Mouse (Mus musculus) heart, postnatal 4 days (tissue): ENCODE data around the gene Tmc3. TPM values are rescaled to one million over a fixed set of nuclear protein-coding genes. Genes with fewer than 3 reads are reported as not detected.

Experiments
- DNase-seq: peaks from one replicate; pipeline ENCODE4 v3.0.0; 2021
- total RNA-seq, 2 experiments: library from RNA; stranded (reverse); gene quantifications; 2 replicates each; pipeline ENCODE4 v1.2.3; 2021

Tmc3 gene
- total RNA-seq, 2 experiments from 2014 or later, result 2.3 to 2.4 TPM

DNA sequence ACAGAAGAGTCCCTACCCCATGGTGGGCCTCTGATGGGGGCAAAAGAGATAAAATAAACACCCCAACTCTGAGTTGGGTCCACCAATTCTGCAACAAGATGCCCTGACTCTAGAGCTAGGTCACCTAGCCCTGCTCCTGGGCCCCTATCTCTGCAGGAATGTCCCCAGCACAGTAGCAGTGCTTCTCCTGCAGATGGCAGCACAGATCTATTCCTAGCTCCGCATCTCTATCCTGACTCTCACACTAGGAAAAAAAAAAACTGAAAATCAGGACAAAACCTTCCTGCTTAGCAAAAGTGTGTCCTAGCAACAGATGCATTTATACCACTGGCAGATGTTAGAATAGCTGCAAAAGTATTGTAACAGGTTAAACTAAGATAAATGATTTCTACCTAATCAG, 84.0 kb downstream of the Tmc3 start:
- DNase-seq, result peak; percentile 80

DNA sequence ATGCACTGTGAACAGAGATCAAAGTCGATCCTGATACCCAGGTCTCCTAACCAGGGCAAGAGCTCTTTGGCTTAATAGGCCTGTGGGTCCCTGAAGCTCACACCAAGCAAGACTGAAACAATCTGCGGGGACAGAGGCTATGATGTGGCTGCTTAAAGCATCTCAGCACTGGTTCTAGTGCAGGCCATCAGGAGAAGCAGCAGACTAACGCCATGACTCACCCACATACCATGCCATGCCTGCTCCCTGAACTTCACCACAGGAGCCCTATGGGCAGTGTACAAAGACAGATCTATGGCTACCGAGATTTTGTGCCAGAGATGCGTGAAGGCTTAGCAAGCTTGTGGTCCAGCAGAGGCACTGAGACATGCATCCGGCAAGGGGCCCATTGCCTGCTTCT, 86.8 kb downstream of the Tmc3 start:
- DNase-seq, result no peak

Other genes with a start within 250 kb of the Tmc3 start
- 10 to 100 TPM; 27.5 to 28.8 TPM for gene Stard5, start 47.0 kb downstream of the Tmc3 start, total RNA-seq
- gene Il16, start 160.8 kb downstream of the Tmc3 start, total RNA-seq, result 1 to 10 TPM; 4.5 to 5.5 TPM
- gene Cfap161, start 210.0 kb downstream of the Tmc3 start, total RNA-seq, result under 1 TPM; 0.52 to 0.65 TPM